Mouse (Mus musculus) lung, postnatal 0 days (tissue): ENCODE results near the gene Gstm1.
"Not testable (repeated sequence)": the region's sequence is repeated elsewhere in the genome, so short reads cannot be mapped to it uniquely, and the experiment has no call there.

Source experiments
- CTCF ChIP-seq: IDR thresholded peaks from 2 replicates; pipeline ENCODE4 v1.5.1; 2016; ENCODE audit warnings: antibody characterized with exemption, mild to moderate bottlenecking
- EP300 ChIP-seq: IDR thresholded peaks from 2 replicates; pipeline ENCODE4 v1.6.1; 2016; ENCODE audit warnings: antibody characterized with exemption, mild to moderate bottlenecking, control low read depth

GRCm38 (mm10) chr3:107985141-107985540, 32.6 kb downstream of the Gstm1 start:
- TF ChIP-seq CTCF, EP300: not testable (repeated sequence)
